Mouse (Mus musculus) cerebellum, adult (tissue): ENCODE results near the gene Asb17.
A peak's percentile ranks its signal among the peaks of the same experiment; 100 is the strongest.
"Not testable (repeated sequence)": the region's sequence is repeated elsewhere in the genome, so short reads cannot be mapped to it uniquely, and the experiment has no call there.

Source experiments
- ATAC-seq: cut with Nextera tagmentation; 2 replicates; pipeline ENCODE4 v1.9.2; 2017; ENCODE audit warnings: mild to moderate bottlenecking, moderate library complexity, mixed read lengths; ENCODE audit not compliant: insufficient number of reproducible peaks, low FRiP score, low TSS enrichment

Asb17 gene

DNA sequence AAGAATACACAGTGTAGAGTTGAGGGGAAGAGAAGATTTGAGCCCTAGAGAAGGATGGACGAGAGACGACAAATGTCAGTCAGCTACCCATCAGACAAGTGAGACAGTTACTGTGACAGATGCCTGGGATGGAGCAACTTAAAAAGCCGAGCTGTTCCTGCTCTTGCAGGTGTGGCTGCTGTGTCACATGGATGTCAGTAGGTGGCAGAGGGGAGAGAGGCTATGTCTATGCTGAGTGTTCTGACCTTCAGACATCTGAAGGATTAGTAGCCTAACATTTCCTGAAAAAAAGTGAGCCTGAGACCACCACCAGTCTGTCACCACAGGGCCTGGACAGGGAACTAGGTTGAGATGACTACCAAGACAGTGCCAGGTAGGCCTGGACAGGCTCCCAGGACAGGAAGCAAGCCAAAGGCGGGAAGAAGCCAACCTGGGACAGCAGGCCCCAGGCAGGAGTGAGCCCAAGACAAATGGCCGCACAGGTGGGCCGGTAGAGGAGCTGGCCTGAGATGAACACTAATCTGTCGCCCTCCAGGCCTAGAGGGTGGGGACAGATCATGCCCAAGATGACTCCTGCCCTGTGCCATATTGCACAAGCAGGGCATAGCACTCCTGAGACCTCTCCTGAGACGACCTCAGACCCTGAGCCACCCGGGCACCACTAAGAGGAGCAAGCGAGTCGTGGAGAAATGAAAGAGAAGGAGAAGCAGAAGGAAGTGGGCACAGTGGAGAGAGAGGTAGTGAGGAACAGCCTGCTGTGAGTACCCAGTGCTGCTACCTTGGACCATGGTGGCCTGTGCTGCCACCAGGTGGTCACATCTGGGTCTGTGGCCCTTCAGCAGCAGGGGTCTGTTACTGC lies 12.8 kb upstream of the Asb17 start:
- ATAC-seq = peak; percentile 92

DNA sequence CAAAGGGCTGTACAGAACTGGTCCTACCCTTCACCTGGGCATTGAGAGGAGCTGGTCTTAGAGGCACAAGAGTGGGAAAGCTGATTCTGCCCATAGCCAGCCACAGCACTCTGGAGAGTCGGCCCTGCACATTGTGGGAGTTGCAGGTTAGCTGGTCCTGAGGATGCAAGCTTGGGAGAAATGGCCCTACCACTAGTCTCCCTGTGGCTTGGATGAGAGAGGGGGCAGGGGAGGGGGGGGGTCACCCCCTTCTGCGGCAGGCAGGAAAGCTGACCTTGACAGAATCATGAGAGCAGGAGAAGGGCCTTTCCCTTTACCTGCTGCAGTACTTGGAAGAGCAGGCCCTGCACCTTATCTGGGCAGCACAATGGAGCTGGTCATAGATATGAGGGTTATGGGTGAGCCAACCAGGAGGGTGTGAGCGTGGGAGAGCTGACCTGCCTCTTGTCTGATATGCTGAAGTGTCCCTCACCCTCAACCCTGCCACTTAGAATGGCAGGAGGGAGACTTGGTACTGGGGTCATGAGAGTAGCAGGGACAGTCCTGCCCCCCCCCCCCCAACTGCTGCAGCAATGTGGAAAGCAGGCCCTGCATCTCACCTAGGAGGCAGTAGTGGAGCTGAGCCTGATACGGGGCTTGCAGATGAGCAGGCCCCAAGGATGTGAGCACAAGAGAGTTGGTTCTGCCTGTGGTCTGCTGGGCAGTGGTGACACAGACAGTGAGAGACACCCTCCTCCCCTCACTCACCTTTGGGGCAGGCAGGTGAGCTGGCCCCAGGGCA lies 11.9 kb upstream of the Asb17 start:
- no peak; the same call in 1 of the 2 replicates for ATAC-seq

DNA sequence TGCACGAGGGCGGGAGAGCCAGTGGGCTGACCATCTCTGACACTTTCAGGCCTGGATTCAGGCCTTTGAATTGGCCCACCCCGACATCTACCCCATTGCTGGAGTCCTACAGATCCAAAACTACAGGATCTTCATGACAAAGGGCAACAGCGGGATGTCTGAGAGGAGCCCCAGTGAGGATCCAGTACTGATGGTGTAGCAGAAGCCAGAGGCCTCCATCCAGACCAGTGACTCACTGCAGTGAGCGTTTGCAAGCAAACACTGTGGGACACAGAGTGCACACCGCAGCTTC lies 11.4 kb upstream of the Asb17 start:
- ATAC-seq = no peak

- no peak for ATAC-seq
Measured at GRCm38 (mm10) chr3:153834071-153834470, 9.9 kb upstream of the Asb17 start.

DNA sequence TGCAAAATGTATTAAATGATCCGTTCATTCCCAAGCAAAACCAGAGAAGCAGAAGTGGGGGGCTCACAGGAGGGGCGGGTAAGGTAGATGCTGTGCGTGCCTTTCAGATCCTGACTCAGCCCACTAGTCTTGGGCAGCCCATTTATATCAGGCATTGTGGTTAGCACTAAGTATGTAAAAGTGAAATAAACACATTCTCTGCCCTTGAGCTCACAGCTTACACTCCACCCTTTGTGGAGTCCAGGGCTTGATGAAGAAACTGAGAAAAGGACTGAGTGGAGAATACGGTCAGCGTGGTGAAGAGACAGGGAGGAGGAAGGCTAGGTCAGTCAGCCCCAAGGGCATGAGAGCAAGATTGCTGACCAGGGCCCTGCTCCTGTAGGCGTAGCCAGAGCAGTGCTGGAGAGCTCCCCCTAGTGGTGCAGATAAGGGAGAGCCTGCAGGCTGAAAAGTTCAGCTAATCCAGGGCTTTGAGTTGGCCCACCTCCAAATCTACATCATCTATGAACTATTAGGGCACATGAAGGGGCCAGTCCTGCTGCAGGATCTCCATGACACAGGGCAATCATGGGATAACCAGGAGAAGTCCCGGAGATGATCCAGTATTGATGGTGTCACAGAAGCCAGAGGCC lies 8.4 kb upstream of the Asb17 start:
- ATAC-seq = 0 out of 2 replicates have a peak, but pooled peaks have one; percentile 5

GRCm38 (mm10) chr3:153836316-153836715 lies 7.7 kb upstream of the Asb17 start:
- no peak for ATAC-seq

GRCm38 (mm10) chr3:153837593-153837992 lies 6.4 kb upstream of the Asb17 start:
- ATAC-seq = no peak

DNA sequence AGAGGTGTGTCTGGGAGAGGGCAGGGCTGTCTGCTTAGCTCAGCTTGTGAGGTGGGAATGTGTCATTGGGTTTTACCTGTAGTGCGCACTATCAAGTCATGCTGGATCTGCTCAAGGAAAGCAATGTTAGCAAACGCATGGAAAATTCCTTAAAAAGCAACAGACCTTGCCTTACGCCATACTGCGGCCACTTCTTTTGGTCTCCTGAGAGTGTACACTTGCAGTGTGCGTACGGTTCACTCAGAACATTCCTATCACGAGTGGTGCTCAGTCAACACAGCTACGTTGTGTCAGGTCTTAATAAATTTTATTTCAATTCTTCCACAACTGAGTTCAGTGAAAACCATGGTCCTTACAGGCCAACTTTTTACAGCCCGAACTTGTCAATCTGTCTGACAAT lies 748 bp downstream of the Asb17 start:
- ATAC-seq = no peak

DNA sequence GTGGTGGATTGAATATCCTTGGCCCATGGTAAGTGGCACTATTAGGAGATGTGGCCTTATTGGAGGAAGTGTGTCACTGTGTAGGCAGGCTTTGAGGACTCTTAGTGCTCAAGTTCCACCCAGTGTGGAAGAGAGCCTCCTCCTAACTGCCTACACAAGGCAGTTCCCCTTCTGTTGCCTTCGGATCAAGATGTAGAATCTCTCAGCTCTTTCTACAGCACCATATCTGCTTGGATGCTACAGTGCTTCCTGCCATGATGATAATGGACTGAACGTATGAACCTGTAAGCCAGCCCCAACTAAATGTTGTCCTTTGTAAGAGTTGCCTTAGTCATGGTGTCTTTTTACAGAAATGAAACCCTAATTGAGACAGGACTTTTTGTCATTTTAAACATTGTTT lies 1.5 kb downstream of the Asb17 start:
- no peak for ATAC-seq

- ATAC-seq = no peak
Measured at GRCm38 (mm10) chr3:153846109-153846508, 2.1 kb downstream of the Asb17 start.

GRCm38 (mm10) chr3:153847207-153847733 lies 3.3 kb downstream of the Asb17 start:
- ATAC-seq = no peak

GRCm38 (mm10) chr3:153849368-153850015 lies 5.5 kb downstream of the Asb17 start:
- no peak for ATAC-seq

GRCm38 (mm10) chr3:153850759-153851158 lies 6.8 kb downstream of the Asb17 start:
- ATAC-seq = no peak

GRCm38 (mm10) chr3:153852266-153852665 lies 8.3 kb downstream of the Asb17 start:
- ATAC-seq = no peak

GRCm38 (mm10) chr3:153858350-153859001 lies 14.5 kb downstream of the Asb17 start:
- ATAC-seq = no peak

GRCm38 (mm10) chr3:153860392-153860791 lies 16.4 kb downstream of the Asb17 start:
- ATAC-seq = not testable (repeated sequence)

GRCm38 (mm10) chr3:153863816-153864215 lies 19.8 kb downstream of the Asb17 start:
- no peak for ATAC-seq

GRCm38 (mm10) chr3:153864636-153865429 lies 20.8 kb downstream of the Asb17 start:
- ATAC-seq = no peak
